Mouse (Mus musculus): ENCODE results near the gene Nfia. TPM values are rescaled to one million over a fixed set of nuclear protein-coding genes. Genes with fewer than 3 reads are reported as not detected.

Gene Nfia
- polyA plus RNA-seq, 1 experiment from 2014 or later: 45.1 TPM

DNA sequence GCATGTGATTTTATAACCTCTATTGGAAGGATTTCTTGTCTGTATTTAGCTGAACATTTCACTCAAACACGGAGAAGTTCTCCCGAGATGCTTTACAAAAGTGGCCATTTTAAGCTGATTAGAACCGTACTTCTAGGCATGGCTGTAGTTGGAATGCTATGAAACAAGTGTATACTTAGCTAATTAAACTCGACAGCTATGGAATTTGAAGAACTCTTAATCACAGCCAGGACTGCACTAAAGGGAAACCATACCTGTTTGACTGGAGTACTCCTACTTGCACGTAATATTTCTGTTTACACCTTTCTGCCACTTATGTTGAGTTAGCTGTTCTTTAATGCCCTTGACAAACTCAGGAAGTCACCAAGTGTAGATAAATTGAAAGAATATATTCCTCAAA lies 79.2 kb downstream of the Nfia start:
- Histone ChIP-seq H3K27me3 (no peaks in the 10 kb centered on the region), H3K4me2 (no peak overlapping the region), H3K9me3 (no peaks in the 10 kb centered on the region), H3K36me3 (no peaks in the 10 kb centered on the region), H3K4me1 (replicated peaks) (peaks cover 17% of the 10 kb centered on the region), H3K27ac (replicated peaks) (no peak overlapping the region), H3K9ac (no peak overlapping the region), H3K4me3 (no peak overlapping the region)
- no peak for ATAC-seq (ENCODE audit: low read depth)
- WGBS: 86% methylated on average over 5 of the region's 5 CpGs

GRCm38 (mm10) chr4:97852626-97853025 lies 80.1 kb downstream of the Nfia start:
- Histone ChIP-seq H3K27me3 (no peaks in the 10 kb centered on the region), H3K4me2 (no peak overlapping the region), H3K4me3 (no peak overlapping the region), H3K9me3 (no peaks in the 10 kb centered on the region), H3K36me3 (no peaks in the 10 kb centered on the region), H3K9ac (no peak overlapping the region), H3K4me1 (replicated peaks) (peaks cover 25% of the 10 kb centered on the region), H3K27ac (replicated peaks) (no peak overlapping the region)
- 89% methylated on average over 2 of the region's 2 CpGs for WGBS
- no peak for ATAC-seq (ENCODE audit: low read depth)

GRCm38 (mm10) chr4:97854779-97855178 lies 82.2 kb downstream of the Nfia start:
- no peak overlapping the region for H3K4me3 ChIP-seq
- H3K36me3 ChIP-seq: no peaks in the 10 kb centered on the region
- H3K27ac ChIP-seq (replicated peaks): no peak overlapping the region
- 91% methylated on average over 4 of the region's 4 CpGs for WGBS
- no peaks in the 10 kb centered on the region for H3K9me3 ChIP-seq
- ATAC-seq (ENCODE audit: low read depth): no peak
- peaks cover 45% of the 10 kb centered on the region for H3K4me1 ChIP-seq (replicated peaks)
- no peaks in the 10 kb centered on the region for H3K27me3 ChIP-seq
- no peak overlapping the region for H3K4me2 ChIP-seq
- no peak overlapping the region for H3K9ac ChIP-seq

DNA sequence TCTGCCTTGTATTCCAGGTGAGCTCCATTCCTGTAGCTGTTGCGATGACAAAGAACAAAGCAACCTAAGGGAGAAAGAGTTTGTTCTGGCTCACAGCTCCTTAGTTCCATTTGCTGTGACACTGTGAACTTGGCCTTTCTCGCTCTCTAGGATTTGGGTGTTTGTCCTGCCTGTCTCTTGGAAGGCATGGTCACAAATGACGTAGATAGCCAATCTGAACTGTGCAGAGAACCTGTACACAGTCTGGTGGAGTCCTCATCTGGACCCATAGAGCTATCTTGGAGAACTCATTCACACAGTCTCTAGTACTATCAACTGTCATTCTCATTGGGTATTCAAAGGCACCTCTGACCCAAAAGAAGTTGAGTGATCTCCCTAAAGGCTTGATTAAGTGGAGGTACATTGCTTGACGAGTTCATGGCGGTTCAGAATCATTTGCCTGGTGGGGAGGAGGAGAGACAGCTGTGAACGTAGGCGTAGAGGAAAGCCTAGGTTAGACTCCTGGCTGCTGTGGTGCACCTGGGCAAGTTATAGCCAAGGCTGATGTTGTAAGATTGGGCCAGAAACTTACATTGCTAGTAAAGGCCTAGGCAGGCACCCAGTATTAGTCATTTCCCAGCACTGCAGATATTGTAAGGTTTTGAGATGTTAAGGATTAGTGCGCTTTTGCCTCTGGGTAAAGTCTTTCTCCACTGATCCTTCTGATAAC lies 83.3 kb downstream of the Nfia start:
- no peak overlapping the region for H3K4me2 ChIP-seq
- H3K36me3 ChIP-seq: no peaks in the 10 kb centered on the region
- ATAC-seq (ENCODE audit: low read depth): no peak
- no peak overlapping the region for H3K9ac ChIP-seq
- H3K27me3 ChIP-seq: no peaks in the 10 kb centered on the region
- H3K4me3 ChIP-seq: no peak overlapping the region
- H3K9me3 ChIP-seq: no peaks in the 10 kb centered on the region
- no peak overlapping the region for H3K27ac ChIP-seq (replicated peaks)
- WGBS: 91% methylated on average over 8 of the region's 8 CpGs
- H3K4me1 ChIP-seq (replicated peaks): peaks cover 45% of the 10 kb centered on the region

DNA sequence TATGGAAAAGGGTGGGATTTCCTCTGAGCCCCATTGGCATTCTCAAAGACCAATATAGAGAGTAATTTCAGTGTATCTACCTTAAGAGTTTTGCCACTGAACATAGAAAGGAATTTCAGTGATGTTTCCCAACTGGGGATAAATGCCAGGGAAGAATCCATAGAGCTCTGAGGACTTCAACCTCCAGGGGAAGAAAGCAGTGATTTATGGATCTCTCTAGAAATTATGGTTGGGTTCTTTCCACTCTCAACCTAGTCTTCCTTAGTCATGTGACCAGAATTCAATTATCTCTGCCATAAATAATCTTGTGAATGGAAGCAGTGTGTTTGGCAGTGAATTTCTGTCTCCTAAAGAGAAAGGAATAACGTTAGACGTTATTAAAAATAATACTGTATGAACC lies 85.0 kb downstream of the Nfia start:
- ATAC-seq (ENCODE audit: low read depth): no peak
- Histone ChIP-seq H3K9ac (no peak overlapping the region), H3K27me3 (no peaks in the 10 kb centered on the region), H3K9me3 (no peaks in the 10 kb centered on the region), H3K36me3 (no peaks in the 10 kb centered on the region), H3K4me3 (no peak overlapping the region), H3K4me2 (no peak overlapping the region), H3K4me1 (replicated peaks) (peaks cover 48% of the 10 kb centered on the region), H3K27ac (replicated peaks) (peak overlapping the region; percentile 30; the same call in 1 of the 2 replicates)
- WGBS: 43% methylated on average over 2 of the region's 2 CpGs

GRCm38 (mm10) chr4:97859431-97859830 lies 86.9 kb downstream of the Nfia start:
- no peaks in the 10 kb centered on the region for H3K9me3 ChIP-seq
- WGBS: 59% methylated on average over 4 of the region's 4 CpGs
- ATAC-seq (ENCODE audit: low read depth): no peak
- peaks cover 60% of the 10 kb centered on the region for H3K4me1 ChIP-seq (replicated peaks)
- no peak overlapping the region for H3K4me2 ChIP-seq
- no peaks in the 10 kb centered on the region for H3K36me3 ChIP-seq
- H3K4me3 ChIP-seq: no peak overlapping the region
- 0 out of 2 replicates have a peak overlapping the region, but pooled peaks have one; percentile 30 for H3K27ac ChIP-seq (replicated peaks)
- no peaks in the 10 kb centered on the region for H3K27me3 ChIP-seq
- no peak overlapping the region for H3K9ac ChIP-seq

GRCm38 (mm10) chr4:97860376-97860775 lies 87.8 kb downstream of the Nfia start:
- 65% methylated on average over 3 of the region's 3 CpGs for WGBS
- no peak for ATAC-seq (ENCODE audit: low read depth)

GRCm38 (mm10) chr4:97860791-97861344 lies 88.3 kb downstream of the Nfia start:
- Histone ChIP-seq H3K4me2 (no peak overlapping the region), H3K36me3 (no peaks in the 10 kb centered on the region), H3K4me3 (no peak overlapping the region), H3K4me1 (replicated peaks) (peaks cover 66% of the 10 kb centered on the region), H3K9ac (no peak overlapping the region), H3K27me3 (no peaks in the 10 kb centered on the region), H3K27ac (replicated peaks) (no peak overlapping the region), H3K9me3 (no peaks in the 10 kb centered on the region)
- 93% methylated on average over 8 of the region's 8 CpGs for WGBS
- ATAC-seq (ENCODE audit: low read depth): no peak

More at GRCm38 (mm10) chr4:97860376-97860775, 87.8 kb downstream of the Nfia start:
- Histone ChIP-seq H3K36me3 (no peaks in the 10 kb centered on the region), H3K9me3 (no peaks in the 10 kb centered on the region), H3K27ac (replicated peaks) (no peak overlapping the region), H3K27me3 (no peaks in the 10 kb centered on the region), H3K9ac (no peak overlapping the region), H3K4me3 (no peak overlapping the region), H3K4me2 (no peak overlapping the region), H3K4me1 (replicated peaks) (peaks cover 65% of the 10 kb centered on the region)

DNA sequence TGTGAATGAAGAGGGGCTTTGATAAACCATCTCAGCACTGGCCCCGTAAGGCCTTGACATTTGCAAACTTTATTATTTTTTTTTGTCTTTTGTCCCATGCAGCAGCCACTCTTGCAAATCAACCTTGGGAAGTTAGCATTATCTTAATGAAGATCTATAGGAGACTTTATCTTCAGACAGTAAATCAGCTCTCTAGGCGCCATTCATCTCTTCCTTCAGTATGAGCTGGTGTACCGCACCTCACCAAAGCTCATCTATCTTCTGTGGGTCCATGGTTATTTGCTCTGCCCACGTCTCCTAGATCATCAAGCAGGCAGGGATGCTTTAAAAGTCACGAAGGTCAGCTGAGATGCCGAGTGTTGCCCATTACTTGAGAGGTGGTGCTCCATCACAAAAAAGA lies 89.8 kb downstream of the Nfia start:
- Histone ChIP-seq H3K27me3 (no peaks in the 10 kb centered on the region), H3K36me3 (no peaks in the 10 kb centered on the region), H3K4me3 (no peak overlapping the region), H3K27ac (replicated peaks) (no peak overlapping the region), H3K4me1 (replicated peaks) (peaks cover 62% of the 10 kb centered on the region), H3K9ac (no peak overlapping the region), H3K4me2 (no peak overlapping the region), H3K9me3 (no peaks in the 10 kb centered on the region)
- WGBS: 80% methylated on average over 6 of the region's 6 CpGs
- ATAC-seq (ENCODE audit: low read depth): no peak

DNA sequence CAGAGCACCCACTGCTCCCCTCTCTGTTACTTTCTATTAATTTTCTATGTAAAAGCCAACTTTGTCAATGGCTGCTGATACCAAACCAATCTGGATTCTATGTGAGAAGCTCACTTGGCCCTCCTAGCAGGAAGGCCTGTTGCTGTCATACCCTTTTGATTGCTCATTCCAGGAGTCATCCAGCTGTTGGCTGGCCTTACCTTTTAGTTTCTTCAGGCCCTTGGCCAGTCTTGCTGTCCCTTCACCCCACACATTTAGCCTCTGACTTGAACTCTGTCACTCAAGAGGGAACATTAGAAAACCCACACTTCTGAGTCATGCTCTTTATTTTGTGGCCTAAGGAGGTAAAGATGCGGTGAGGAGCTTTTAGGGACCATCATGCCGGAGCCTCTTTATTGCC lies 91.7 kb downstream of the Nfia start:
- Histone ChIP-seq H3K9me3 (no peaks in the 10 kb centered on the region), H3K4me2 (no peak overlapping the region), H3K36me3 (no peaks in the 10 kb centered on the region), H3K27me3 (no peaks in the 10 kb centered on the region), H3K9ac (no peak overlapping the region), H3K4me1 (replicated peaks) (peaks cover 56% of the 10 kb centered on the region), H3K27ac (replicated peaks) (no peak overlapping the region), H3K4me3 (no peak overlapping the region)
- no peak for ATAC-seq (ENCODE audit: low read depth)
- 83% methylated on average over 2 of the region's 2 CpGs for WGBS

DNA sequence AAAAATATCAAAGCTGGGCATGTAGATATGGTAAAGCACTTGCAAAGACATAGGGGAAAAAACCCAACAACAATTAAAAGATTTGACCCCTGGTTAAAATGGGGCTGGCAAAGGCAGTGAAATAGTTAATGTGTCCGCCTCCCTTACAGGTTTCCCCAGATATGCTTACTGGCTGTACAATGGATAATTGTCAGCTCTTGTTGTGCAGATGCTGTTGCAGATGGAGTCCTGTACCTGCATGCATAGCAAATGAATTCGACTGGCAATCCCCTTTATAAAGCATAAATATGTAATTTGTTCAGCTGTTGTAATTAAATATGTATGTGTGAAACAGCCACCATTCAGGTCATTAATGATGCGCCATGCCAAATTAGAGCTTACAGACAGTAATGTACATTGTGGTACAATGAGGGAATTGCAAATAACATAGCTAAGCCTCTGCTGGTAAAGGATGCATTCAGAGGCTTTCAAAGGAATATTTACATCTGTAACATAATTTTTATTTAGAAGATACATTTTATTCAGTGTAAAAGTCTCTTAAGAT lies 92.9 kb downstream of the Nfia start:
- Histone ChIP-seq H3K36me3 (no peaks in the 10 kb centered on the region), H3K4me3 (no peak overlapping the region), H3K4me2 (peak overlapping the region; percentile 6; the same call in 1 of the 2 replicates), H3K27me3 (no peaks in the 10 kb centered on the region), H3K9me3 (no peaks in the 10 kb centered on the region), H3K9ac (no peak overlapping the region), H3K4me1 (replicated peaks) (peaks cover 65% of the 10 kb centered on the region), H3K27ac (replicated peaks) (peak overlapping the region; percentile 59)
- 0 out of 2 replicates have a peak, but pooled peaks have one; percentile 32 for ATAC-seq (ENCODE audit: low read depth)
- 38% methylated on average over 3 of the region's 3 CpGs for WGBS

DNA sequence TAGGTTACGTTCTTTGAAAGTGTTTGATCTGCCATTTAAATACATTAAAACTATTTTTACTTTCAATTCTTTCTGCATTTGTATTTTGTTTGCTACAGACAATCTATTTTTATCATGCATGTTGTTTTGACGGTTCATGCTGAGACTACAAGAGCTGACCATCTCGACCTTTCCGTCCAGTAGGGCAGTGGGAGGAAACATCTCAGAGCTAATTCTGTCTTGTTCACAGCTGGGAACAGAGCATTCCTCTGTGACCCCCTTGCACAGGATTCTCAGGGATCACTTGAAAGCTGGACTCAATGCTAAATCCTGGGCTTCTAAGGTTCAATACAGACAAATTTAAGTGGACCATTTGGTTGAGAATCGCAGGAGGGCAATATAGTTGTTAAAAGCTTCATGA lies 93.9 kb downstream of the Nfia start:
- Histone ChIP-seq H3K9ac (no peak overlapping the region), H3K4me1 (replicated peaks) (peaks cover 73% of the 10 kb centered on the region), H3K27me3 (no peaks in the 10 kb centered on the region), H3K9me3 (no peaks in the 10 kb centered on the region), H3K27ac (replicated peaks) (no peak overlapping the region), H3K4me3 (no peak overlapping the region), H3K4me2 (no peak overlapping the region), H3K36me3 (no peaks in the 10 kb centered on the region)
- no peak for ATAC-seq (ENCODE audit: low read depth)
- WGBS: 64% methylated on average over 5 of the region's 5 CpGs

Data from neural tube, embryonic 13.5 days (tissue).